Mouse (Mus musculus): ENCODE data around the gene Itpripl2. TPM values are rescaled to one million over a fixed set of nuclear protein-coding genes. Genes with fewer than 3 reads are reported as not detected.

Itpripl2 gene
- polyA plus RNA-seq, 1 experiment from 2014 or later, result 0.89 TPM

DNA sequence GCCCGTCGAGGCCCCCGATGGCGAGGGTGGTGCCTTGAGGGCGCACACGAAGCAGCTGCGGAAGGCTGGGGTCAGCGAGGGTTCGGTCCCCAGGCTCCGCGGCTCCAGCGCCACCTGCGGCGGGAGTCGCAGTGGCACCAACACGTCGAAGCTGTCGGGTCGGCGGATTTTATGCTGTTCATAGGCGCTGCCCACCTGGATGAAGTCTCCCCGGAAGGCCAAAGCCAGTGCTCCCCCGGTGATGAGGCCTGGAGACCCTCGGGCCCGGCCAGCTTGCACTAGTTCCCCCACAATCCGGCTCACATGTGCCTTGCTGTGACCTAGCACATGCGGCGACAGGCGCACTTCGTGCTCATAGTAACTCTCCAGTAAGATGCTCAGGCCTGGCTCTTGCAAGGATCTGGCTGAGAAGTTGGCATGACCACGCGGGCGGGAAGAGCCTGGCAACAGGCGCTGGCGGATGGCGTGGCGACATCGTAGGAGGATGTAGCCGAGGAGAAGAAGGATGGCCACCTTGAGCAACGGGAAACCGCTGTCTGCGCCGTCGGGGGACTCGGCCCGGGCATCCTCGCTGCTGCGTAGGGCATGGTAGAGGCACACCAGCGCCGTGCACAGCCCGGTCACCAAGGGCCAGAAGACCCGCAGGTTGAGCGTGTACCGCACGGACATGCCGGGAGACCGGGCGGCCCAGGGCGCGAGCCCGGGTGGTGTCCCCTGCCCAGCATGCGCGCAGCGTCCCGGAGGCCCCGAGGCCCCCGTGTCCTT, 927 bp downstream of the Itpripl2 start:
- 2% methylated on average over 67 of the region's 67 CpGs for WGBS
- H3K36me3 ChIP-seq (ENCODE audit: control insufficient read depth, insufficient read depth), result no peaks in the 10 kb centered on the region
- ATAC-seq, result peak; percentile 58

DNA sequence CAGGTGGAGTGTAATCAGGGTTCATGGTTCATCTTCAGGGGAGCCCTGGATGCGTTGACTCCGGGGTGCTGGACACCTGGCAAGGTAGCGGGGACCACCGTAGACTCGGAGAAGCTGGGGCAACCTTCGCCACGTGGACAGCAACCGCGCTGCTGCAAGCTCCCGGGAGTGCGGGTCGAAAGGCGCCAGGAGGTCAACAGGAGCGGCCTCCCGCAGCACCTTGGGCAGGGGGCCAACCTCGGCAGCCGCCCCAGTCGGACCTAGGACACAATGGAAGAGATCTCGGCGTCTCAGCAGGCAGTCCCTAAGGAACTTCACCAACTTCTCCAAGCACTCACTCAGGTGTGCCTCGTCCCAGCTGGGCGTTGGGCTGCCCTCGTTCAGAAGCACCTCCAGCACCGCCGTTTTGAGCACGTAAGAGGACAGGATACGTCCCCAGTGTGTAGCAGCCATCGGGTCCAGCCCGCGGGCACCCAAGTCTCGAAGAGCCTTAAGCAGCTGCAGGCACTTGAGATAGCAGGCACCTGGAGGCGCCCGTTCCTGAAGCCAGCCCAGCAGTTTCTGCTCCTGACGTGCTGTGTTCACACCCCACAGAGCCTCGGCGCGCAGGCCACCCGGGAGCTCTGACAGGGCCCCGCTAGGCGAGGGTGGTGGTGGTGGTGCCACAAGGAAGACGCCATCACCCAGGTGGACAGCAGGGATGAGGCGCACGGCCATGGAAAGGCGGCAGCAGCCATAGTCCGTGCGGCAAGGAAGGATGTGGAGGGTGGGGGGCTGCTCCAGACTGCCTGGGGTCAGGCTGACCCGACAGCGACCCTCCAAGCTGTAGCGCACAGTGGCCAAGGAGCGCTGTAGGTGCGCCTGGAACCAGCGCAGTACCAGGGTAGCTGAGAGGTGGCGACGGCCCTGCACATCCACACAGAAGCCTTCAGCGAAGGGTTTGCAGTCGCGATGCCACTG, 1.8 kb downstream of the Itpripl2 start:
- H3K27me3 ChIP-seq (replicated peaks; ENCODE audit: control insufficient read depth, insufficient read depth, low read length), result peaks cover 46% of the 10 kb centered on the region

More for the DNA sequence above, 927 bp downstream of the Itpripl2 start:
- Histone ChIP-seq H3K4me2 (ENCODE audit: low read length) (peak overlapping the region; percentile 93), H3K4me3 (replicated peaks; ENCODE audit: low read length) (peak overlapping the region; percentile 58), H3K27ac (ENCODE audit: low read length) (no peak overlapping the region), H3K27me3 (replicated peaks; ENCODE audit: control insufficient read depth, insufficient read depth, low read length) (peaks cover 46% of the 10 kb centered on the region), H3K9ac (replicated peaks; ENCODE audit: low read depth, low read length) (peak overlapping the region; percentile 74), H3K9me3 (ENCODE audit: control insufficient read depth, low read length) (no peaks in the 10 kb centered on the region), H3K4me1 (replicated peaks; ENCODE audit: control insufficient read depth, insufficient read depth, low read length) (peaks cover 10% of the 10 kb centered on the region; the same call in 1 of the 2 replicates)

DNA sequence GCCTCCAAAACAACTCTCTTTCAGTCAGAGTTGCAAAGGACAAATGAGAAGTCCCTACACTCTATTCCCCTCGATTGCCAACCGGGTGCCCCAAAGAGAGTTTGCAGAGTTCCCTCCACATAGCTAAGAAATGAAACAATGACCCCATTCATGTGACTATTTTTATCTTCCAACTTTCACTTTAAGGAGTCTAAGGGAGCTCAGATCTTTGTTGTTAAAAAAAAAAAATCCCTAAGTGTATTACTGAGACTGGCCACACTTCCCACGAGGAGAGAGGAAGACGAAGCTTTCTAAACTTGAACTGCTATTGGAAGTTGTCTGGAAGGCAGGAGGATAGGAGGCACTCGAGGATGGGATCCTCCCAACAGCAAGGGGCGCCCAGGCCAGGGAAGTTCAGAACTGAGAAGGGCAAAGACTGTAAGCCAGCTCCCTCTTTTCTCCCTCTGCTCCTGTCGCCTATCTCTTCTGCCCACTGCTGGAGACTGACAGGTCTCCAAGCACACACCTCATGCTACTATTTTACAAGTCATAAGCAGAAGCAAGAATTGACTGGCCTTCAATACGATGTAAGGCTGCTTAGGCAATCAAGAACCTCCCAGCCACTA, 3.6 kb downstream of the Itpripl2 start:
- WGBS, result 24% methylated on average over 8 of the region's 8 CpGs
- ATAC-seq, result no peak
- Histone ChIP-seq H3K9me3 (ENCODE audit: control insufficient read depth, low read length) (no peaks in the 10 kb centered on the region), H3K4me1 (replicated peaks; ENCODE audit: control insufficient read depth, insufficient read depth, low read length) (peaks cover 10% of the 10 kb centered on the region; the same call in 1 of the 2 replicates), H3K27me3 (replicated peaks; ENCODE audit: control insufficient read depth, insufficient read depth, low read length) (peaks cover 39% of the 10 kb centered on the region), H3K27ac (ENCODE audit: low read length) (no peak overlapping the region), H3K4me2 (ENCODE audit: low read length) (no peak overlapping the region), H3K36me3 (ENCODE audit: control insufficient read depth, insufficient read depth) (no peaks in the 10 kb centered on the region), H3K4me3 (replicated peaks; ENCODE audit: low read length) (no peak overlapping the region), H3K9ac (replicated peaks; ENCODE audit: low read depth, low read length) (no peak overlapping the region)

More for the DNA sequence above, 1.8 kb downstream of the Itpripl2 start:
- Histone ChIP-seq H3K4me3 (replicated peaks; ENCODE audit: low read length) (no peak overlapping the region), H3K4me2 (ENCODE audit: low read length) (no peak overlapping the region), H3K9ac (replicated peaks; ENCODE audit: low read depth, low read length) (no peak overlapping the region), H3K27ac (ENCODE audit: low read length) (no peak overlapping the region), H3K36me3 (ENCODE audit: control insufficient read depth, insufficient read depth) (no peaks in the 10 kb centered on the region), H3K9me3 (ENCODE audit: control insufficient read depth, low read length) (no peaks in the 10 kb centered on the region), H3K4me1 (replicated peaks; ENCODE audit: control insufficient read depth, insufficient read depth, low read length) (peaks cover 10% of the 10 kb centered on the region; the same call in 1 of the 2 replicates)
- 17% methylated on average over 57 of the region's 57 CpGs for WGBS
- no peak for ATAC-seq

DNA sequence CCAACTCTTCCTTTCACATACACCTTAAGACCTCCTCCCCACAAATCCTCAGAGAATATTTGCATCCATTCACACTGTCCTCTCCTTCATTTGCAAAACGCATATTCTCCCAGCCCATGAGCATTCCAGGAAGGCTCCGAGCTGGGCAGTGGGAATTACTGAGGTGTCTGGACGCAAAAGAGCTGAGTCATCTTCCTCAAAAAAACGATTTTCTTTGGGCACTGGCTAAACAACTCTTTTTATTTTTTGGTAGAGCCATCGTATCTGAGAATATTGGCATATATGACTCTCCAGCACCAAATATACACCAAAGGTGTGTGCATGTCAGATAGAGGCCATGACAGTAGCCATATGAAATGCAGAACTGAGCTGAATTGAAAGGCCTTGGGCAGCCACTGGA, 4.9 kb downstream of the Itpripl2 start:
- H3K4me3 ChIP-seq (replicated peaks; ENCODE audit: low read length), result no peak overlapping the region
- H3K4me2 ChIP-seq (ENCODE audit: low read length), result no peak overlapping the region
- H3K9ac ChIP-seq (replicated peaks; ENCODE audit: low read depth, low read length), result no peak overlapping the region
- no peak for ATAC-seq
- H3K27ac ChIP-seq (ENCODE audit: low read length), result no peak overlapping the region
- no peaks in the 10 kb centered on the region for H3K36me3 ChIP-seq (ENCODE audit: control insufficient read depth, insufficient read depth)
- H3K4me1 ChIP-seq (replicated peaks; ENCODE audit: control insufficient read depth, insufficient read depth, low read length), result peaks cover 10% of the 10 kb centered on the region; the same call in 1 of the 2 replicates
- peaks cover 31% of the 10 kb centered on the region for H3K27me3 ChIP-seq (replicated peaks; ENCODE audit: control insufficient read depth, insufficient read depth, low read length)
- WGBS, result 65% methylated on average over 5 of the region's 5 CpGs
- H3K9me3 ChIP-seq (ENCODE audit: control insufficient read depth, low read length), result no peaks in the 10 kb centered on the region

DNA sequence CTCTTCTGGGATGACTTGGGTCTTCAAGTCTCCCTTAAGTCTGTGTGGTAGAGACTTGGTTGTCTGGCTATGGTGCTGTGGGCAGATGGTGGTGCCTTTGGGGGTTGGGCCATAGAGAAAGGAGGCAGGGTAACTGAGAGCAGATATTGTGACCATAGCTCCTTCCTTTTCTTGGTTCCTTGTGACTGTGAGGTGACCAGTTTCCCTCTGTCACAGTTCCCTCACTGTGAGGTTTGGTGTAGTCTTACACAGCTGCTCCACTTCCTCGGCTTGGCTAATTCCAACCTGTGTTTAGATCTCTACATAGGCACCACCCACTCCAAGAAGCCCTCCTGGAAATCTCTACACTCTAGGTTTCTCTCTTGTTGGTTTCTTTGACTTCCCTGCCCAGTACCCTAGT, 7.8 kb downstream of the Itpripl2 start:
- H3K4me2 ChIP-seq (ENCODE audit: low read length), result no peak overlapping the region
- H3K27me3 ChIP-seq (replicated peaks; ENCODE audit: control insufficient read depth, insufficient read depth, low read length), result peaks cover 5% of the 10 kb centered on the region; the same call in 1 of the 2 replicates
- H3K4me3 ChIP-seq (replicated peaks; ENCODE audit: low read length), result no peak overlapping the region
- H3K27ac ChIP-seq (ENCODE audit: low read length), result no peak overlapping the region
- 94% methylated on average over 1 of the region's 1 CpGs for WGBS
- no peaks in the 10 kb centered on the region for H3K9me3 ChIP-seq (ENCODE audit: control insufficient read depth, low read length)
- no peak for ATAC-seq
- no peak overlapping the region for H3K9ac ChIP-seq (replicated peaks; ENCODE audit: low read depth, low read length)
- H3K4me1 ChIP-seq (replicated peaks; ENCODE audit: control insufficient read depth, insufficient read depth, low read length), result no peaks in the 10 kb centered on the region
- H3K36me3 ChIP-seq (ENCODE audit: control insufficient read depth, insufficient read depth), result no peaks in the 10 kb centered on the region

DNA sequence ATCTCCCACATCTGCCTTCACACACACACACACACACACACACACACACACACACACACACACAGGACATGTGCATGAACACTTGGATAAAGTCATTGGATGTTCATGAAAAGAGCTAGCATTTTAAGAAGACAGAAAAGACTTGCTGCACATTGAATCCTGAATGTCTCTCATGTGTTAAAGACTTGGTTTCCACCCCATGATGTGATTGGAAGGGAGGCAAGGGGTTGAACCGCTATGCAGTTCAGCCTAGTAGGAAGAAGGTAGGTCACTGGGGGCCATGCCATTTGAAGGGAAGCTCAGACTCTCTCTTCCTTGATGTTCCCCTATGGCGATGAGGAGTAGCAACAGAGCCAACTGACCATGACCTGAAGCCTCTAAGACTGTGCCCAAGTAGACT, 9.8 kb downstream of the Itpripl2 start:
- no peak overlapping the region for H3K4me2 ChIP-seq (ENCODE audit: low read length)
- H3K27ac ChIP-seq (ENCODE audit: low read length), result no peak overlapping the region
- no peaks in the 10 kb centered on the region for H3K27me3 ChIP-seq (replicated peaks; ENCODE audit: control insufficient read depth, insufficient read depth, low read length)
- H3K4me1 ChIP-seq (replicated peaks; ENCODE audit: control insufficient read depth, insufficient read depth, low read length), result no peaks in the 10 kb centered on the region
- H3K9me3 ChIP-seq (ENCODE audit: control insufficient read depth, low read length), result no peaks in the 10 kb centered on the region
- no peak overlapping the region for H3K4me3 ChIP-seq (replicated peaks; ENCODE audit: low read length)
- H3K9ac ChIP-seq (replicated peaks; ENCODE audit: low read depth, low read length), result no peak overlapping the region
- ATAC-seq, result no peak
- 87% methylated on average over 2 of the region's 2 CpGs for WGBS
- no peaks in the 10 kb centered on the region for H3K36me3 ChIP-seq (ENCODE audit: control insufficient read depth, insufficient read depth)

DNA sequence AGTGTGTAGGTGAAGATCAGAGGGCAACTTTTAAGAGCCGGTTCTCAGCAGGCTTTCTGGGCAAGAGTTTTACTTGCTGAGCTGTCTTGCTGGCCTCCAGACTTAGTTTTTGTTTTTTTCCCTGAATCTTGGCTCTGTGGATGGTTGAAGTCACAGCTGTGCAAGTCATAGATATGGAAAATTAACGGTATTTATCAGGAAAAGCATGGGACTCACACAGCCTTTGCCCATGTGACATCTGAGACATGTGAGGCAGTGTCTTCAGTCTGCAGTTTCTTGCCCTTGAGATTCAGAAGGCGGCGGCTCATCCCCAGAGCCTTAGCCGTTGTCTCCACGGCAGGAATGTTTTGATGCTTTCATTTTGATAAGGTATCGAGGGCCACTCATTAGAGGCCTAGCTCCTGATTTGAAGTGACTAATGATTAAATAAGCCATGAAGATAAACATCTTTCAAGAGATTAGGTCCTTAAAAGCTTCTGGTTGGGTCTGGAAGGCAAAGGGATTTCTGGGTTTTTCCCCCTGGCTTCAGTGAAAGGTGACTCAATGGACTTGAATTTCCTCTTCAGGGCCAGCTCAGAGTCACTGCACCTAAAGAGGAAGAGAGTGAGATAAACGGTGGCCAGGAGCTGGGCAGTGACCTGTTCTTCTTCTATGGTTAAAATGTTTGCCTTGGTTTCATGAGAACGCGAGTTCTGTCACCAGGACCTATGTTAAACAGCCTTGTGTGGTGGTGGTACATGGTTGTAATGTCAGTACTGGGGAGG, 10.5 kb downstream of the Itpripl2 start:
- 83% methylated on average over 10 of the region's 10 CpGs for WGBS
- H3K4me1 ChIP-seq (replicated peaks; ENCODE audit: control insufficient read depth, insufficient read depth, low read length), result no peaks in the 10 kb centered on the region

DNA sequence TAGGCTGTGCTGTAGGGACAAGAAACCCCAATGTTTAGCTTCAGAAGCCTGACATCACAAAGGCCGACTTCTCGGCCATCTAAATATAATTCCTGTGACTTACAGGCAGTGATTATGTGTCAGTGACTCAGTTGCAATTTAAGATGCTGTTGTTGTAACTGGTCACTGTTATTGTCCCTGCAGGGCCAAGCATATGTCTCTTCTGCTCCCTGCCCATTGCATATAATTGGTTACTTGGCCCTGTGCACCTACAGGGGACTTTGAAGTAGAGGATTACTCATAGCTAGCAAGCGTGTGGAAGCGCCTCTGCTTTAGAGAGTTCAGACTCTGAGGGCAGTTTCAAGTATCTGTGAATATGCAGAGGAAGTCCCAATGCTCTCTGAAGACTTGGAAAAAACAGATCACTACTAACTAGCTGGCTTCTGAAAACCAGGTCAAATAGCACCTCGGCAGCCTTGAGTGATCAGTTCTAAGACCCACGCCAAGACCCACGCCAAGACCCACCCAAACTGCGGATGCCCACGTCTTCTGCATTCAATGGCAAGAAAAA, 11.5 kb downstream of the Itpripl2 start:
- no peak for ATAC-seq
- H3K4me3 ChIP-seq (replicated peaks; ENCODE audit: low read length), result no peak overlapping the region
- H3K36me3 ChIP-seq (ENCODE audit: control insufficient read depth, insufficient read depth), result no peaks in the 10 kb centered on the region
- no peak overlapping the region for H3K27ac ChIP-seq (ENCODE audit: low read length)
- no peaks in the 10 kb centered on the region for H3K27me3 ChIP-seq (replicated peaks; ENCODE audit: control insufficient read depth, insufficient read depth, low read length)
- H3K9ac ChIP-seq (replicated peaks; ENCODE audit: low read depth, low read length), result no peak overlapping the region
- H3K4me1 ChIP-seq (replicated peaks; ENCODE audit: control insufficient read depth, insufficient read depth, low read length), result no peaks in the 10 kb centered on the region
- no peak overlapping the region for H3K4me2 ChIP-seq (ENCODE audit: low read length)
- 84% methylated on average over 9 of the region's 9 CpGs for WGBS
- H3K9me3 ChIP-seq (ENCODE audit: control insufficient read depth, low read length), result no peaks in the 10 kb centered on the region

More for the DNA sequence above, 10.5 kb downstream of the Itpripl2 start:
- Histone ChIP-seq H3K4me2 (ENCODE audit: low read length) (no peak overlapping the region), H3K27me3 (replicated peaks; ENCODE audit: control insufficient read depth, insufficient read depth, low read length) (no peaks in the 10 kb centered on the region), H3K9me3 (ENCODE audit: control insufficient read depth, low read length) (no peaks in the 10 kb centered on the region), H3K27ac (ENCODE audit: low read length) (no peak overlapping the region), H3K4me3 (replicated peaks; ENCODE audit: low read length) (no peak overlapping the region), H3K36me3 (ENCODE audit: control insufficient read depth, insufficient read depth) (no peaks in the 10 kb centered on the region), H3K9ac (replicated peaks; ENCODE audit: low read depth, low read length) (no peak overlapping the region)
- no peak for ATAC-seq
